Mouse (Mus musculus): ENCODE data around the gene Ddx58.
A peak's percentile ranks its signal among the peaks of the same experiment; 100 is the strongest.

Gene Ddx58

GRCm38 (mm10) chr4:40181681-40182080, 57.9 kb downstream of the Ddx58 start:
- no peak for DNase-seq (ENCODE audit: low spot score)

- DNase-seq (ENCODE audit: low spot score), result no peak
Observed at GRCm38 (mm10) chr4:40180046-40180445, 59.6 kb downstream of the Ddx58 start.

DNA sequence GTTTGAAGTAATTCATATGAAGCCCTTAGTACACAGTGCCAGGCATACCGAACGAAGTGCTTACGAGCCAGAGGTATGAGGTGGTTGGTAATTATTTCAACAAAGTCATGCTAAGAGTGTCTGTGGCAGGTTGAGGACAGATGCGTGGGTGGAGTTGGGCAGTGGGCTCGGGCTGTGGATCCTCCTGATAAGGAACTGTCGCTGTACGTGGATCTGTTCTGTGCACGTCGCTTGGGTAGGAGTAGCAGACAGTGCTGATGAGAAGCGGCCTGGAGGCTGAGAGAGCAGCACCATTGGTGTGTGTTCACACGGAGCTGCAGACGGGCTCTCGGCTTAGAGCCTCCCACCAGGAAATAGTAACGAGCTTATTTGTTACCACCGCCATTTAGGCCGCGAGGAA, 61.0 kb downstream of the Ddx58 start:
- no peak for DNase-seq (ENCODE audit: low spot score)

DNA sequence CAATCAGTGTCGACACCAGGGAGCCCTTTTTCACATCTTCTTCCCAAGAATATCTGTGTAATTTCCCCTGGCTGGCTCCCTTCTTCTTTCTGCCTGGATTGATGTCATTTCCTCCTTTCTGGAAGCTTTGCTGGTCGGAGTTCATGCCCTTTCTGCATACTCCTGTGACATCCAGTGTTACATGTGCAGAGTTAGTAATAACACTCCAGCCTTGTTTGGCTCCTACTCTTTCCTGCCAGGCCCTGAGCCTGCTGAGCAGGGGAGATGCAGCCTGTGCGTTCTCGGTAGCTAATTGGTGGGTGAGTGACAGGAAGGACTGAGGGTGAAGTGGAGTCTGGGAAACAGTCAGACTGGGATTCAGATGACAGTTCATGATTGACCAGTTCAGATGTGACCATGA, 65.3 kb downstream of the Ddx58 start:
- DNase-seq (ENCODE audit: low spot score), result no peak

GRCm38 (mm10) chr4:40172336-40172735, 67.3 kb downstream of the Ddx58 start:
- DNase-seq (ENCODE audit: low spot score), result no peak

DNA sequence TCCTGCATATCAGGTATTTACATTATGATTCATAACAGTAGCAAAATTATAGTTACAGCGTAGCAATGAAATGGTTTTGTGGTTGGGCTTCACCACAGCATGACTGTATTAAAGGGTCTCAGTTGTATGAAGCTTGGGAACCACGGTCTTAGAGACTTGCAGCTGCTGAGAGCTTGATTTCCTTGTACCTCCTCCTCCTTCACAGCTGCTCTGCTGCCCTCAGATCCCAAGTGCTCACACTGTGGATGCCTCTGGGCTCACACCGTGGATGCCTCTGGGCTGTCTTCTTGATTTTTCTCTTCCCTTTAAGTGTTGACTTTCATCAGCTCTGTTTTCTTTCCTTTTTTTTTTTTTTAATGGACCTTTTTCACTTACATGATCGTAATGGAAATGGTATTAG, 68.2 kb downstream of the Ddx58 start:
- no peak for DNase-seq (ENCODE audit: low spot score)

DNA sequence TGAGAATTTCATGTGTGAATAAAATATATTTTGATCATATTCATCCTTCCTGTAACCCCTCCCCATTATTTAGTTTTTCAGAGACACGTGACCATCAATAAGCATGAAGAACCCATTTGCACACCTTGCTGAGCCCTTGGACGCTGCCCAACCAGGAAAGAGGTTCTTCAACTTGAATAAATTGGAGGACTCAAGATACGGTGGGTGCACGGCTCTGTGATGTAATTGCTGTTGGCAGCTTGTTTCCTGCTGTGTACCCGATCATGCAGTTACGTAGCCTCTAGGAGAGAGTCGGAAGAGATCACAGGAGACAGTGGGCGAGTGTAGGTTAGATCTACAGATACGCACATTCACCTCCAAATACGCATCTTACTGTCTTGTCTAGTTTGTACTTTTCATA, 76.0 kb downstream of the Ddx58 start:
- peak; percentile 38 for DNase-seq (ENCODE audit: low spot score)

GRCm38 (mm10) chr4:40160591-40161434, 78.8 kb downstream of the Ddx58 start:
- DNase-seq (ENCODE audit: low spot score), result no peak

DNA sequence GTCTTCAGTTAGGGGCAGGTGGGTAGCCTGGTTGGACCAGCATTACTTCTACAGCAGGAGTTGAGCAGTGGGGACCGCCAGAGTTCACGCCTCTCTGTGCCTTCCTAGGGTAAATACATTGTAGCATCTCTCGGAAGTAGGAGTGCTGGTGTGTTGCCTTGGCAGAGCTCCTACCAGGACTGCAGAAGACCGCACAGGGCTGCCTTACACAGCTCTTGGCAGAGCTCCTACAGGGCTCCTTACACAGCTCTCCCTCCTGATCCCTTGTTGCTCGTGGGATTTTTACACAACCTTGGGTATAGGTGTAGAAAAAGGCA, 81.4 kb downstream of the Ddx58 start:
- no peak for DNase-seq (ENCODE audit: low spot score)

GRCm38 (mm10) chr4:40157500-40158223, 82.0 kb downstream of the Ddx58 start:
- no peak for DNase-seq (ENCODE audit: low spot score)

GRCm38 (mm10) chr4:40156582-40157499, 82.8 kb downstream of the Ddx58 start:
- DNase-seq (ENCODE audit: low spot score), result no peak

- no peak for DNase-seq (ENCODE audit: low spot score)
Observed at GRCm38 (mm10) chr4:40156153-40156552, 83.5 kb downstream of the Ddx58 start.

- no peak for DNase-seq (ENCODE audit: low spot score)
Observed at GRCm38 (mm10) chr4:40155467-40155999, 84.1 kb downstream of the Ddx58 start.

- DNase-seq (ENCODE audit: low spot score), result no peak
Observed at GRCm38 (mm10) chr4:40154751-40155150, 84.9 kb downstream of the Ddx58 start.

All from retina, embryonic 14.5 days (tissue).